Mouse (Mus musculus) left cerebral cortex, postnatal 36 days (tissue): ENCODE measurements around the gene Fibin. TPM values are rescaled to one million over a fixed set of nuclear protein-coding genes. Genes with fewer than 3 reads are reported as not detected.
A peak's percentile ranks its signal among the peaks of the same experiment; 100 is the strongest.

Experiments used
- DNase-seq, 2 experiments: peaks; one replicate each; pipeline ENCODE4 v3.0.0; 2021 to 2022; ENCODE audit warnings: low spot score in 2 of 2, mixed read lengths in 1 of 2
- intact Hi-C: fragments of 180-260 bp; cut with DNase I; formaldehyde crosslinking; loops from one replicate; pipeline ENCODE4 v1.15.1; 2025
- total RNA-seq, 2 experiments: library from RNA; stranded (reverse); gene quantifications; 2 replicates each; pipeline ENCODE4 v1.2.3; 2021

Fibin gene
- 1 to 10 TPM; 3.1 to 4.2 TPM for total RNA-seq

GRCm38 (mm10) chr2:110362432-110363283, at the start of gene Fibin:
Gene Fibin, minus strand, starts transcription at chr2:110363183.
- intact Hi-C loops: loop anchor here (10.0 kb wide), 1 partner anchor 138 kb away; no protein-coding TSS in a partner anchor
- peak; percentile 53 to 56 for DNase-seq

GRCm38 (mm10) chr2:110411428-110411827, 48.4 kb upstream of the Fibin start:
- intact Hi-C loops: no loop called here
- peak; percentile 38 to 41 for DNase-seq

- no peak for DNase-seq
- intact Hi-C loops: no loop called here
Measured at GRCm38 (mm10) chr2:110408757-110409156, 45.8 kb upstream of the Fibin start.

GRCm38 (mm10) chr2:110392714-110393336, 29.8 kb upstream of the Fibin start:
- intact Hi-C loops: no loop called here
- DNase-seq: no peak

DNA sequence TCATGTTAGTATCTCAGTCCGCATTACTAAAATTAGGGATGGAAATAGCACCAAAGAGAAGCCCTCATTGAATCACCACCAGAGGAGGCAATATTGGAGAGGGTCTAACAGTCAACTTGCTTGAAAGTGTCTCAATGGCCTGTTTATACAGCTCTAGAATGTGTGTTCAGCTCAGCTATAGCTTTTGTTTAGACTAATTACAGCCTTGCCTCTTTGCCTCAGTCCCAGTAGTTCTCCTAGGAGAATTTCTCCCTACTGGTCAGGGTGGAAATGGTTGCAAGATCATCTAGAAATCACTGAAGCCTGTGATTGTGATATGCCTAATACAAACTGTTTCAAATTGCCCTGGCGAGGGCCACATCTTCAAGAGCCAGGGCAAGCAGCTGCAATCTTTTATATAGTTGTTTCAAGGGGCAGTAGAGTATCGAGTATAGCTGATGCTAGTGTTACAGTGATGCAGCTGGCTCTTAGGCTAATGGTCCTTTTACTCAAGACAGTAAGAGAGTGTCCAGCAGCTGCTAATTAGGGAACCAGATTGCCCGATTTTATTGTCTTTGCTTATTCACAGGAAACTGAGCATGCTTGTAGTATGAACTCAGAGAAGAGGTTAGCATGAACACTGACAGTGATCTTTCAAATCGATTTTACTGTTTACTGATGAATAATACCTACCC, 27.9 kb upstream of the Fibin start:
- intact Hi-C loops: no loop called here

GRCm38 (mm10) chr2:110379811-110380210, 16.8 kb upstream of the Fibin start:
- intact Hi-C loops: no loop called here
- no peak for DNase-seq

More for the DNA sequence above, 27.9 kb upstream of the Fibin start:
- DNase-seq: no peak

- no peak for DNase-seq
- intact Hi-C loops: no loop called here
Measured at GRCm38 (mm10) chr2:110376660-110377059, 13.7 kb upstream of the Fibin start.

DNA sequence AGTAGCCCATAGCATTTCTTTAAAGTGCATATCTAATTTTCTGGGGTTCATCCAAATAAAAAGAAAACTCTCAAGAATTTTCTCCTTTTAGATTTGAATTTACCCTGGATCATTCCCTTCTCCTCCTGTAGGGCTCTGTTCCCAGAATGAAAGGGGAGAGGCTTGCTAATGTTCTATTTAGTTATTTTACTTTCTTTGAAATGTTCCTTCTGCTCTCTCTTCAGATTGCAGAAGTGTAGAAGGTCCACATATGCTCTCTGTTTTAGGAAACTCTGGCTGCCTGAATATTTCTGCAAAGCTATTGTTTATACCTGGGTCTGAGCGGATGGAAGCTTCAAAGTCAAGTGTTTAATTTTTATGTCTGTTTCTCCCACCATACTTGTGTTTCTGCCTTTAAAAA, 12.5 kb upstream of the Fibin start:
- intact Hi-C loops: no loop called here
- no peak for DNase-seq

- intact Hi-C loops: no loop called here
- no peak for DNase-seq
Measured at GRCm38 (mm10) chr2:110373186-110373585, 10.2 kb upstream of the Fibin start.

DNA sequence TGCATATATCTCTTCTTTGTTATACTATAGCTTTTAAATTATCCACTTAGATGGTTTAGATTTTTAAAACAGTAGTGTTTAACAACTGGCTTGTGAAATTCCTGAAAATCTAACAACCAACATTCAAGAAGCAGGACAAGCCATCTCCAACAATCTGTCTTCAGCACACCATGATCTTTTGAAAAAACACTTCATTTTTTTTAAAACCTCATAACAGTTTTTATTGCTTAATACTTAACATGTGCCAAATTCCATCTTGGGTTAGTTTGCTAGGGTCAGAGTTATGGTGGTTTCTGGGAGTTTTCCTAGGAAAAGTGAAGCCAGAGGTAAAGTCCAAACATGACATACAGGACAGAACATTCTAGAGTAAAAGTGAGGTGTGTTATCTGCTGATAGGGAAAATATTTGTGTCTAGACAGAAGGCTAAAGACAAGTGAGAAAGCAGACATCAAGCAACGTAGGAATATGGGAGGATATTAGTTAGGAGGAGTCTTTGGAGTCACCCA, 4.5 kb upstream of the Fibin start:
- intact Hi-C loops: loop anchor here (10.0 kb wide), 1 partner anchor 143 kb away; no protein-coding TSS in a partner anchor
- DNase-seq: no peak

DNA sequence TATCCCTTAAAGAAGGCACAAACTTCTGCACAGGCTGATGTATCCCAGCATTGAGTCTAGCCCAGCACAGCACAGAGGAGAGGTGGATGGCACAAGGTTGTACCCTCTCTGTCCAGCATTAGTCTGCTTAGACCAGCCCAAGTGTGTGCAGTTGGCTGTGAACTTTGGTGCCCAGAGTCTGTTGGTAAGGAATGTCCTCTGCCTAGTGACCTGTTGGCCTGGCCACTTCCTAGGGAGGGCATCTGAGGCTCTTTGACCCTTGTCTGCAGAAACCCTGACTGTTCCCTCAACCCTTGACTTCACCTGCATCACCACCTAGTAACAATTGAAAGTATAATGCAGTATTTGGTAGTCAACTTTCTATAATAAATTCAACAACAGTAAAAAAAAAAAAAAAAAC, 2.4 kb upstream of the Fibin start:
- no peak for DNase-seq
- intact Hi-C loops: loop anchor here (10.0 kb wide), 1 partner anchor 141 kb away; no protein-coding TSS in a partner anchor

- DNase-seq: no peak
- intact Hi-C loops: loop anchor here (10.0 kb wide), 1 partner anchor 139 kb away; no protein-coding TSS in a partner anchor
Measured at GRCm38 (mm10) chr2:110363855-110364254, 872 bp upstream of the Fibin start.

DNA sequence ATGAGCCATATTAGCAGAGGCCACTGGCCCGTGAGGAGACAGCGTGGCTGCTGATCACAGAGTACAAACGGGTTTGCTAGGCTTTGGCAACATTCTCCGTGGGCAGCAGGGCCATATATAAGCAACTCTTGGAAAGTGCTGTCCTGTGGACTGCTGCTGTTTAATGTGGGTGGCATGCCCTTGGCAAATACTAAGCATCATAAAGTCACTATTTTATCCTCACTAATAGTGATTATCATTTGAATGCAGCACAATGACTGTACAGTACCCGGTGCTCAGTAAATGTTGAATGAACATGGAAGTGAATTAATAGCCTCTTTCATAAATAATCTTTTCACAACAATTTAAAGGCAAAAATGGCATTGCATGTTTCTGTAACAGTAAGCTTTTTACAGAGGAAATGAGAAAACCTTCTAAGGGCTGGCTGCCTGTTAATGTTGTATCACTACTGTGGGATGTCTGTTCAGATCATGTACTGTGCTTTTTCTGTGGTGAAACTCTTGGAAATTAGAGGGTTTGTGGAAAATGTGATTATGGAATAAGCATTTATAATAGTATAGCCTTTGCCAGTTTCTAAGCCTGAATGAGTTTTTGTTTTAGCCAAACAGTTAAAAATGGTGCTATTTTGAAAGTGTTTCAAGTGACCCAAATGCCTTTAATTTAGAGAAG, 9.5 kb downstream of the Fibin start:
- no peak for DNase-seq
- intact Hi-C loops: no loop called here

GRCm38 (mm10) chr2:110351843-110352251, 11.1 kb downstream of the Fibin start:
- no peak for DNase-seq
- intact Hi-C loops: no loop called here

DNA sequence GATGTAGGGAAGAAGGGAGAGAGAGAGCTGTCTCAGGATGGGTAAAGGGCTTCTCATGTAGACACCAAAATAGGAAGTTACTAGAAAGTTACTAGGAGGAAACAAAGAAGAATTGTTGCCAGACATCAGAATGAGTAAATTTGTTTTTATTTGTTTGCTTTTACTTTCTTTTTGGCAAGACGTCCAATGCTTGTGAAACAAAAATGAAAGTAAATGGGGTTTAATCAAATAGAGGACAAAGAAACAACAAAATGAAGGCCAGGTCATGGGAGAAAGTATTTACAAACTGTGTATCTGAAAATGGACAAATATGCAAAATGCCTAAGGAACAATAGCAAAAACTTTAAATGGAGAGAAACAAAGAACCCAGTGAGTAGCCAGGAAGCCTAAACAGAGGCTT, 11.6 kb downstream of the Fibin start:
- DNase-seq: no peak
- intact Hi-C loops: no loop called here

DNA sequence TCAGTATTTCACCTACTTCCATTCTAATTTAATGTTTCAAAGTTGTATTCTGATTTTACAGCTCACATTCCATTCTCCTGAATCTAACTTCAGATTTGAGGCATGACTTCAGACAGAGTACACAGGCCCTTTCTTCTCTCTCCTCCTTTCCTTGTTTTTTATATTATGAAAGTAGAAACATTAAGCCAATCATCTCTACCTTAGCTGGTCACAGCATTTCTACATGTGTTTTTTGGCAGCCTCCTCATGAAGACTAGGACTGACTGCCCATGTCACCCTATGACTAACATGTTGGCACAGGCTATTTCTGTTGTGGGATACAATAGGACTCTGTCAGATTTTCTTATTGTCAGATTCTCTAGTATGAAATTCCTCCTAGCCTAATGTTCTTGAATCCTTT, 34.0 kb downstream of the Fibin start:
- intact Hi-C loops: no loop called here
- DNase-seq: no peak

DNA sequence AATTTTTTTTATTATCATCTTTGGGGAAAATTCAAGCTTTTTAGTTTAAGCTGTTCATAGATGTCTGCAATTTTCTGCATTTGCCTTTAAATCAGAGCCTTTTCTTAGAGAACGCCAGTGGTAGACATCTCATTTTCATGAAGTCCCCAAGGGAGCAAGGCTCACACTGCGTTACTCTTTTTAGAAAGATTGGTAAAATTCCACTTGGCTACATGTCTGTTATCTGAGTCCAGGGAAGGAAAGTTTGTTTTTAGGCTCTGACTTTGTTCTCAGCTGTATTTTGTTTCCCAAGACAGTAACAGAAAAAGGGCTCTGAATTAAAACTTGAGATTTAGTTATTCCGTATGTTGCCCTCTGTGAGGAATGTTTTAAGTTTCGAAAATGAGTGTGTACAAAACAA, 43.0 kb downstream of the Fibin start:
- intact Hi-C loops: no loop called here
- DNase-seq: no peak

- intact Hi-C loops: no loop called here
Measured at GRCm38 (mm10) chr2:110319266-110319665, 43.7 kb downstream of the Fibin start.

DNA sequence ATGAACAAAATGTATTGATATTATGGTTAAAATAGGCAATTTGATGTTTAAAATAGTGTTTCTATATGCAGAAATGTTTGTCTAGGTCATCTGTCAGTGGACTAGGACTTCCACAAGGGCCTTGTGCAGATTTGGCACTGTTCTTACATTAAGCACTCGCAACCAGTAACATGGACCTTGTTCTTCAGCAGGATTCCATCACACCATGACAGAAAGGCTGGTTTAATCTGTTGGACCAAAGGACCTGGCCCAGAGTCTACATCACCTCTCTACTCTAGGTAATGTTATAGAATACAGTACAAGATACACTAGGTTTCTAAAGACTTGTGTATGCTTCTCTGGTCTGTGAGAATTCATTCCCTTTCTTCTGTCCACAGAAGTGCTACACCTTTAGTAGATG, 44.3 kb downstream of the Fibin start:
- intact Hi-C loops: no loop called here
- DNase-seq: no peak

More at GRCm38 (mm10) chr2:110319266-110319665, 43.7 kb downstream of the Fibin start:
- DNase-seq: no peak
